Mouse (Mus musculus): ENCODE data around the gene Rnf222.
"Not testable (repeated sequence)": the region's sequence is repeated elsewhere in the genome, so short reads cannot be mapped to it uniquely, and the experiment has no call there.

Rnf222 gene

DNA sequence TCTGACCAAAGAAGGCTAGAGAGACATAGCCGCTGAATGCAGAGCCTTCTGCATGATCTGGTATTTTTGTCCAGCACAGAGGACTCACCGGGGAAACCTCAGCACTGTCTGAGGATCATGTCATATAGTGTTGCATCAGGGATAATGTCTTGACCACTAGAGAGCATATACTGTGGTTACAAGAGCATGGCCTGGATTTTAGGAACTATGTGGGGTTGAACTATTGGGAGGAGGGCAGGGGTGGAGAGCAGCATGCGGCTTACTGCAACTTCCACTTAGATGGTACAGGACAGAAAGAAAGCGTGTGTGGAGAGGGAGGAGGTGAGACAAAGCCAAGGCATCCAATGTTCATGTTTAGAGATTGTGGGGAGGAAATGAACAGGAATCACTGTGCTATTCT, 26.2 kb downstream of the Rnf222 start:
- DNase-seq = no peak

DNA sequence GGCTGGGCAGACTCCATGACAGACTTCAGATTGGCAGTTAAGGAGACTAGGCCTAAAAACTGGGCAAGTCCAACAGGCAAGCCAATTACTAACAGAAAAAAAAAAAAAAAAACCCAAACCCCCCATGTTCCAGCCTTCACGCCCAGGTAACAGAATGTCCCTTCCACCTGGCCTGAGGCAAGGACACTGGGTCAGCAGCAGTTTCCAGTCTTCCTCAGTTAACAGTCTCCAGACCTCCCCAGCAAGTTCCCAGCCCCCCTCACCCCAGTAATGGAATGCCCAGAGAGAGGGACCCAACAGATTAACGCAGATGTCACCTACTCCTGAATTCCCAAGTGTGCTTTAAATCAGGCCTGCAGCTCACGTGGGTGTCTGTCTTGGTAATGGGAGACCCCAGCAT, 34.8 kb downstream of the Rnf222 start:
- DNase-seq = peak; percentile 67

DNA sequence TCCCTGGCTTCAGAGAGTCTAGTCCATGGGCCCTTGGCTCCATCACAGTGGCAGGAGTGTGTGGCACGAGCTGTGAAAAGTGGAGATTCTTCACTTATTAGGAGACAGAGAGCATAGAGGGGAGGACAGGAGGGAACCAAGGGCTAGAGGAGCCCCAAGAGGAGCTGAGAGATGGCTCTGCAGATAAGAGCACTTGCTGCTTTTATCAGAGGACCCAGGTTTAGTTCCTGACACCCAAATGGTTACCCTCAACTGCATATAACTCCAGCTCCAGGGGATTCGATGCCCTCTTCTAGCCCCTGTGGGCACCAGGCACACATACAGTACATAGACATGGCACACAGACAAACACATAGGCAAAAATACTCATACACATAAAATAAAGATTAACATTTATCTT, 36.4 kb downstream of the Rnf222 start:
- DNase-seq = no peak

DNA sequence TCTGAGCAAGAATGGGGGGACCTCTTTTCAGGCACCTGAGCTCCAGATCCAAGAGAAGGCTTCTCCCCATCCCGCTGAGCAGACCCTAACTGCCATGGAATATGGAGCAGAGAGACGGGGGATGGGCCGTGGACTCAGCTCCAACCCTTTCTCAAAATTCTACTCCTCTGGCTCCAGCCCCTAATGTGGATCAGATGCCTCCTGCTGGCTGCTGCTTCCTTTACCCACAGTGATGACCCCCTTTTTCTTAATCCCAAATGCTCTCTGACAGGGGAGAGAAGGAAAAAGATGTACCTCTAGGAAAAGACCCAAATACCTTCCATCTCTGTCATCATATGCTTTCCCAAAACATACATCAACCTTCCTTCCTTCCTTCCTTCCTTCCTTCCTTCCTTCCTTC, 38.6 kb downstream of the Rnf222 start, which contains the start of gene Odf4:
TSS of gene Odf4 (minus strand) at position 101 of the 400 bp plus-strand sequence.
- DNase-seq = no peak

DNA sequence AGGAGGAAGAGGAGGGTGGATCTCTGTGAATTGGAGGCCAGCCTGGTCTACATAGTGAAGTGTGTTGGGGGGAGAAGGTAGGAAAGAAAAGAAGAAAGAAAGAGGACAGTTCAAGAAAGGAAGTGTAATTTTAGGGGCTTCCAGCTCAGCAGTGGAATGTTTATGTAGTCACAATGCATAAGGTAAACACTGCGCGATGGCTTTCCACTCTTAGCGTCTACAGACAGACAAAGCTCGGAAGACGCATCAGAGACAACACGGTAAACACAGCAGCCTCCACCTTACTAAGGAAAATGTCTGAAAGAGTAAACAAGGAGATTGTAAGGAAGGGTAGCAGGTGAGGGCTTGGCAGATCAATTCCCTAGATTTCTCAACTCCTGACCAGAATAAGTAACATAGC, 41.6 kb downstream of the Rnf222 start:
- DNase-seq = no peak

DNA sequence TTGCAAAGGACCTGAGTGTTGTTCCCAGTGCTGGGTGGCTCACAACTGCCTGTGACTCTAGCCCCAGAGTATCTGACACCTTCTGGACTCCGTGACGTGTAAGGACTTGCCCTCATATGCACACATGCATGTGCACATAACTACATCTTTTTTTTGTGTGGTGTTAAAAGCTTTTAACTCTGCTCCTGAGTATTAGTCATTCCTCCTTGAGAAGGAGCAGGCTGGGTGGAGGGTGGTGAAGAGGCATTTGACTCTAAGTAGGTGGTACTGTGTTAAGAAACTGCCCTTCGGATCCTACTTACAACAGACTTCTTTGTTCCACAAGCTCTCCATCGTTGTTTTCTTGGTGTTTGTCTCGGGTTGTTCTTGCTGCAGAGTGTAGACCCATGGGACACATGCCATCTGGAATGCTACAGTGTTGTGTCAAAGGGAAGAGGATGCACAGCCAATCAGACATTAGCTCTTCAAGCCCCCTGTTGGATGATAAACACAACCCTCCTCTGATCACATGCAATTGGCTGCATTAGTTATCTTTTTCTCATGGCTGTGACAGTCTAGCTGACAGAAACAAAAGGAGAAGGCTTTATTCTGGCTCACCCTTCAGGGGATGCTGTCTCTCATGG, 45.6 kb downstream of the Rnf222 start:
- DNase-seq = no peak

DNA sequence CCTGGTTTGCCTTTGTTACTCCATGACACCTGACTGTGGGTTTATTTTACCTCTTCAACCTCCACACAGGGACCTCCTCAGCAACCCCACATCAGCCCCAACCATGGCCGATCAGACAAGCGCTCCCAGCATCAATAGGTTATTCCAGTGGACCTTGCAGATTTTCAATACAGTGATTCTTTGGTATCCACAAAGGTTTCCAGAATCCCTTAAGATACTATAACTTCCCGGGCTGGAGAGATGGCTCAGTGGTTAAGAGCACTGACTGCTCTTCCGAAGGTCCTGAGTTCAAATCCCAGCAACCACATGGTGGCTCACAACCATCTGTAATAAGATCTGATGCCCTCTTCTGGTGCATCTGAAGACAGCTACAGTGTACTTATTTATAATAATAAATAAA, 48.6 kb downstream of the Rnf222 start:
- not testable (repeated sequence) for DNase-seq

DNA sequence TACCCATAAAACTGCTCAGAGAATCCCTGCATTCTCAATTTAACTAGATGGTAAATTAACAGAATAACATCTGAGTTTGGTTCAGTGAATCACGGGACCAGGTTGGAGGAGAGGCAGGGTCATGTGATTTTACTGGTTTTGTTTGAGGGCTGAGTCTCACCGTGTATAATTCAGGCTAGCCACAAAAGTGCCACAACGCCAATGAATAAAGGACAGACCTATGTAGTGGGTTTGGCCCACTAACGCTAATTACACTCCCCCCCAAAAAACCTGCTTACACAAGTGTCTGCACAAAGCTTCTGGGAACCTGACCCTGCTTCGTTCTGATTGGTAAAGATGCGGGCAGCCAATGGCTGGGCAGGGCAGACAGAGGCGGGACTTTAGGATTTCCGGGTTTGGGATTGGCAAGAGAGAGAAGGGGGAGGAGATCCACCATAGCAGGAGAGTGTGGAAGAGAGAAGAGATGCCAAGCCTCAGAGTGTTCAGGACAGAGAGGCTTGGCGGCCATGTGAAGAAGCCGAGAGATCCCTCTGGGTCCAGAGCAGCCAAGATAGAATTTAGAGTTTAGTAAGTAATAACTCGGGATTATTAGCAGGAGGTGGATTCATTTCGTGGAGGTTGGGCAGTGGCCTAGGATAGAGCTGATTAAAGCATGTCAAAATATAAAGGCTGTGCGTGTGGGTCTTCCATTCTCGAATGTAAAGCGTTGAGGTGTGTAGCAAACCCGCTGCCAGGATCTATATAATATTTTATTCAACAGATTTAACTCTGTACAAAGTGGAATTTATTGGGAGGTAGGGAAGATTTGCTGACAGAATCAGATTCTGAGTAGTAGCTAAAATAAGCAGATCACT, 51.3 kb downstream of the Rnf222 start:
- DNase-seq = peak; percentile 94

DNA sequence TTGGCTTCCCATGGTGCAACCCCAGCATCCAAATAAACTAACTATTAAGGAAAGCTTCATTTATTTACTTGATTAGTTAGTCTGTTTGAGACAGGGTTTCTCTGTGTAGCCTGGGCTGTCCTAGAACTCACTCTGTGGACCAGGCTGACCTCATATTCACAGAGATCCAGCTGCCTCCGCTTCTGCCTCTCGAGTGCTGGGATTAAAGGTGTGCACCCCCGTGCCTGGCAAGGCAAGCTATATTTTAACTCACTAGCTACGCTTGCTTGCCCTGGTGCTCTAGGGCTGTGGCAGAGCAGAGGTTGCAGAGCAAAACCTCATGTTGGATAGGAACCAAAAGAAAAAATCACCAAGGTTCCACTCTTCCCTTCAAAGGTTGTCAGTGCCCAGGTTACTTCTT, 52.2 kb downstream of the Rnf222 start:
- DNase-seq = peak; percentile 85

DNA sequence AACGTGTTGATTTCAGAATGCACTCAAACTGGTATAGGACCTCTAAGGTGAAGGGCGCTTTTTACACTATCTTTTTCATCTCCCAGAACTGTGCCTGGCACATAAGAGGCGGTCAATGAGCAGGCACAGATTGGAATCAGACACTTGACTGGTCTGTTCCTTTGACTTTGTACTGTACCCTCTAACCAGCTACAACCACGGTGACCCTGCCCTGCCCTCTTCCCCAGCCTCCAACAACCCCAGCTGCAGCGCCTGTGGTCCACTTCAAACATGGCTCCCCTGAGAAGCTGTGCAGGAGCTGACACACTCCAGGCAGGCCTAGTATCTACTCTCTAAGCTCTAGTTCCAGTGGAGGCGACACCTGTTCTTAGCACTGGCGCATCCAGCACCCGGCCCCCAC, 54.4 kb downstream of the Rnf222 start:
- DNase-seq = no peak

DNA sequence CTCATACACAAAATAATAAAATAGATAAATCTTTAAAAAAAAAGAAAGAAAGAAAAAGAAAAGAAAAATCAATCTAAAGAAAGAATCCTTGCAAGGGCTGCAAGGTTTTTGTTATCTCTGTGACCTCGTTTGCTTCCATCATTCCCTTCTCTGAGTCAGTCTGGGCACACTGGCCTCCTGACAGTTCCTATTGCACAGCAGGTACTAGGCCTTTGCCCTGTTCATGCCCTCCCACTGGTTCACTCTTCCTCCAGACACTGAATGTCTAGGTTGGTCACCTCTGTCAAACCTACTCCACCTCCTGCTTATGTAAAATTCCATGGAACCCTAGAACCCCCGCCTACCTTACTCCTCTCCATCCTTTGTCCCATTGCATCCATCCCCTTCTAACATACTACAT, 56.9 kb downstream of the Rnf222 start:
- no peak for DNase-seq

Data from kidney, postnatal 14 days (tissue).